Mouse (Mus musculus) WW6 (cell line): ENCODE results near the gene Psmd8.

Experiments
- DNase-seq: peaks from one replicate; pipeline ENCODE4 v3.0.0-alpha.2; 2013; ENCODE audit warnings: low read depth, low spot score

Gene Psmd8

GRCm38 (mm10) chr7:29134693-29135386, 45.7 kb downstream of the Psmd8 start, which contains the start of gene Rasgrp4:
Gene Rasgrp4, plus strand, starts transcription at chr7:29134851.
- DNase-seq: no peak

- DNase-seq: no peak
These were observed 46.3 kb downstream of the Psmd8 start for GRCm38 (mm10) chr7:29134230-29134629.

GRCm38 (mm10) chr7:29128725-29129124, 51.8 kb downstream of the Psmd8 start:
- DNase-seq: no peak

GRCm38 (mm10) chr7:29126173-29126915, 54.2 kb downstream of the Psmd8 start:
- peak; percentile 52 for DNase-seq

- peak; percentile 68 for DNase-seq
These were observed 55.5 kb downstream of the Psmd8 start, which contains the start of gene Ryr1 for GRCm38 (mm10) chr7:29124970-29125369. Gene Ryr1, minus strand, starts transcription at chr7:29125179.
